Mouse (Mus musculus): Measurements from ENCODE around the gene Slc13a2. TPM values are rescaled to one million over a fixed set of nuclear protein-coding genes. Genes with fewer than 3 reads are reported as not detected.

The Slc13a2 gene
- polyA plus RNA-seq (2012; rRNA removed) = 2.8 and 3.1 TPM in 2 replicates

- Histone ChIP-seq H3K36me3 (ENCODE audit: control insufficient read depth, insufficient read depth, low read length) (no peaks in the 10 kb centered on the region), H3K4me1 (ENCODE audit: control insufficient read depth, insufficient read depth, low read length) (no peaks in the 10 kb centered on the region)
- TF ChIP-seq POLR2A (IDR thresholded peaks at IDR 0.05; ENCODE audit: control insufficient read depth, low read depth, low read length) = peak; percentile 26; the same call in 1 of the 2 replicates
- TF ChIP-seq CTCF (IDR thresholded peaks at IDR 0.05; ENCODE audit: control insufficient read depth, insufficient read depth, insufficient replicate concordance, low read depth, low read length) = no peak
These were observed at the start of gene Slc13a2 for GRCm38 (mm10) chr11:78422055-78422819. Gene Slc13a2, minus strand, starts transcription at chr11:78422217.

GRCm38 (mm10) chr11:78471326-78472103, 49.5 kb upstream of the Slc13a2 start:
- Histone ChIP-seq H3K4me3 (ENCODE audit: control insufficient read depth, low read depth, low read length) (no peak overlapping the region), H3K4me1 (ENCODE audit: control insufficient read depth, insufficient read depth, low read length) (peaks cover 1% of the 10 kb centered on the region; the same call in 1 of the 2 replicates), H3K27ac (ENCODE audit: control insufficient read depth, insufficient read depth, low read depth, low read length) (no peak overlapping the region), H3K27me3 (ENCODE audit: control insufficient read depth, insufficient read depth, low read length) (no peaks in the 10 kb centered on the region), H3K36me3 (ENCODE audit: control insufficient read depth, insufficient read depth, low read length) (no peaks in the 10 kb centered on the region)
- no peak for TF ChIP-seq CTCF (IDR thresholded peaks at IDR 0.05; ENCODE audit: control insufficient read depth, insufficient read depth, insufficient replicate concordance, low read depth, low read length)
- no peak for TF ChIP-seq POLR2A (IDR thresholded peaks at IDR 0.05; ENCODE audit: control insufficient read depth, low read depth, low read length)

More at GRCm38 (mm10) chr11:78422055-78422819, at the start of gene Slc13a2:
- H3K27ac ChIP-seq (ENCODE audit: control insufficient read depth, insufficient read depth, low read depth, low read length) = peak within 1 kb of the TSS; percentile 27
- H3K4me3 ChIP-seq (ENCODE audit: control insufficient read depth, low read depth, low read length) = no peak within 1 kb of the TSS
- no peaks in the 10 kb centered on the region for H3K27me3 ChIP-seq (ENCODE audit: control insufficient read depth, insufficient read depth, low read length)

GRCm38 (mm10) chr11:78467932-78468331, 45.9 kb upstream of the Slc13a2 start:
- Histone ChIP-seq H3K27me3 (ENCODE audit: control insufficient read depth, insufficient read depth, low read length) (no peaks in the 10 kb centered on the region), H3K4me1 (ENCODE audit: control insufficient read depth, insufficient read depth, low read length) (peaks cover 15% of the 10 kb centered on the region), H3K36me3 (ENCODE audit: control insufficient read depth, insufficient read depth, low read length) (no peaks in the 10 kb centered on the region), H3K27ac (ENCODE audit: control insufficient read depth, insufficient read depth, low read depth, low read length) (no peak overlapping the region), H3K4me3 (ENCODE audit: control insufficient read depth, low read depth, low read length) (no peak overlapping the region)
- no peak for TF ChIP-seq CTCF (IDR thresholded peaks at IDR 0.05; ENCODE audit: control insufficient read depth, insufficient read depth, insufficient replicate concordance, low read depth, low read length)
- TF ChIP-seq POLR2A (IDR thresholded peaks at IDR 0.05; ENCODE audit: control insufficient read depth, low read depth, low read length) = no peak

- Histone ChIP-seq H3K36me3 (ENCODE audit: control insufficient read depth, insufficient read depth, low read length) (no peaks in the 10 kb centered on the region), H3K4me1 (ENCODE audit: control insufficient read depth, insufficient read depth, low read length) (peaks cover 15% of the 10 kb centered on the region), H3K27ac (ENCODE audit: control insufficient read depth, insufficient read depth, low read depth, low read length) (no peak overlapping the region), H3K27me3 (ENCODE audit: control insufficient read depth, insufficient read depth, low read length) (no peaks in the 10 kb centered on the region), H3K4me3 (ENCODE audit: control insufficient read depth, low read depth, low read length) (no peak overlapping the region)
- TF ChIP-seq POLR2A (IDR thresholded peaks at IDR 0.05; ENCODE audit: control insufficient read depth, low read depth, low read length) (no peak), CTCF (IDR thresholded peaks at IDR 0.05; ENCODE audit: control insufficient read depth, insufficient read depth, insufficient replicate concordance, low read depth, low read length) (no peak)
These were observed 45.5 kb upstream of the Slc13a2 start for GRCm38 (mm10) chr11:78467515-78467914.

- TF ChIP-seq POLR2A (IDR thresholded peaks at IDR 0.05; ENCODE audit: control insufficient read depth, low read depth, low read length) (no peak), CTCF (IDR thresholded peaks at IDR 0.05; ENCODE audit: control insufficient read depth, insufficient read depth, insufficient replicate concordance, low read depth, low read length) (no peak)
- H3K4me3 ChIP-seq (ENCODE audit: control insufficient read depth, low read depth, low read length) = peak overlapping the region; percentile 77
- H3K4me1 ChIP-seq (ENCODE audit: control insufficient read depth, insufficient read depth, low read length) = peaks cover 15% of the 10 kb centered on the region
- H3K27me3 ChIP-seq (ENCODE audit: control insufficient read depth, insufficient read depth, low read length) = no peaks in the 10 kb centered on the region
- peak overlapping the region; percentile 61 for H3K27ac ChIP-seq (ENCODE audit: control insufficient read depth, insufficient read depth, low read depth, low read length)
- no peaks in the 10 kb centered on the region for H3K36me3 ChIP-seq (ENCODE audit: control insufficient read depth, insufficient read depth, low read length)
These were observed 44.4 kb upstream of the Slc13a2 start for GRCm38 (mm10) chr11:78466242-78466912.

GRCm38 (mm10) chr11:78465568-78466180, 43.7 kb upstream of the Slc13a2 start, which contains the start of gene Slc46a1:
Gene Slc46a1, plus strand, starts transcription at chr11:78465697.
- peak within 1 kb of the TSS; percentile 77 for H3K4me3 ChIP-seq (ENCODE audit: control insufficient read depth, low read depth, low read length)
- peak within 1 kb of the TSS; percentile 61 for H3K27ac ChIP-seq (ENCODE audit: control insufficient read depth, insufficient read depth, low read depth, low read length)
- no peaks in the 10 kb centered on the region for H3K27me3 ChIP-seq (ENCODE audit: control insufficient read depth, insufficient read depth, low read length)
- TF ChIP-seq POLR2A (IDR thresholded peaks at IDR 0.05; ENCODE audit: control insufficient read depth, low read depth, low read length) (peak; percentile 54), CTCF (IDR thresholded peaks at IDR 0.05; ENCODE audit: control insufficient read depth, insufficient read depth, insufficient replicate concordance, low read depth, low read length) (no peak)
- H3K4me1 ChIP-seq (ENCODE audit: control insufficient read depth, insufficient read depth, low read length) = peaks cover 15% of the 10 kb centered on the region
- H3K36me3 ChIP-seq (ENCODE audit: control insufficient read depth, insufficient read depth, low read length) = no peaks in the 10 kb centered on the region

Data from testis, adult 2 months (tissue).